Mouse (Mus musculus): Measurements from ENCODE around the gene Wnt3a.

GRCm38 (mm10) chr11:59227604-59228121 is 62.9 kb downstream of the Wnt3a start:
- no peak for TF ChIP-seq POLR2A (IDR thresholded peaks at IDR 0.05; ENCODE audit: extremely low read depth, insufficient read depth, low read length)
- no peak for TF ChIP-seq CTCF (IDR thresholded peaks at IDR 0.05; ENCODE audit: extremely low read depth, insufficient read depth, low read length)
